Mouse (Mus musculus) liver, postnatal 0 days (tissue): Measurements from ENCODE around the gene Cyth3.

ENCODE experiments used
- CTCF ChIP-seq: sonication (generic); IDR thresholded peaks from 2 replicates; pipeline ENCODE4 v1.5.1; 2016; ENCODE audit warnings: antibody characterized with exemption, low read depth
- EP300 ChIP-seq: IDR thresholded peaks from 2 replicates; pipeline ENCODE4 v1.6.1; 2016; ENCODE audit warnings: antibody characterized with exemption, low read depth, mild to moderate bottlenecking

DNA sequence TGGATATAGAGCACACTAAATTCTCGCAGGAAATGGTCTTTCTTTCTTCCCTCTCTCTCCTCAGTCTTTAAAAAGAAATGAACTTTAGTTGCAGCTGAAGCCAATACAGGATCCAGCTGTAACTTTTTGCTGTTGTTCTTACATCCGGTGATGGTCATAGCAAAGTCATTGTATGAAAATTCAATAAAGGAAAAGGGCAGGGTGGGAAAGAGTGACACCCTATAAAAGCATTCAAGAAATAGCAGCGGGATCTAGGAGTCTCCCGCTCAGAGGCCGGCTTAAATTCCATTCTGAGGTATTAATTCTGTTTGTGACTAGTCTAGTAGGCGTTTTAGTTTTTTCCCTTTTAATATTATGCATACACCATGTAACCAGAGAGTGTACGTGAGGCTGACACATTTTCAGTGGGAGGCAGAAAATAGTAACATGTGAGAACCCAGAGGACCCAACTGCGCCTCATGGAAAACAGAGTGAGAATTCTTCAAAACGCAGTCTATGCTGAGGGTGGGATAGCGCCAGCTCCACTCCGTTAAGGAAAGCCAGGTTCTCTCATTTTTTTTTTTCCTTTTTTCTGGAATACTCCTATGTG, 15.7 kb downstream of the Cyth3 start:
- TF ChIP-seq CTCF = no peak
- no peak for TF ChIP-seq EP300
